Mouse (Mus musculus): ENCODE measurements around the gene Icam2. TPM values are rescaled to one million over a fixed set of nuclear protein-coding genes. Genes with fewer than 3 reads are reported as not detected.
"Not testable (repeated sequence)": the region's sequence is repeated elsewhere in the genome, so short reads cannot be mapped to it uniquely, and the experiment has no call there.

Gene Icam2
- polyA plus RNA-seq, 1 experiment from 2014 or later = 38.1 TPM

DNA sequence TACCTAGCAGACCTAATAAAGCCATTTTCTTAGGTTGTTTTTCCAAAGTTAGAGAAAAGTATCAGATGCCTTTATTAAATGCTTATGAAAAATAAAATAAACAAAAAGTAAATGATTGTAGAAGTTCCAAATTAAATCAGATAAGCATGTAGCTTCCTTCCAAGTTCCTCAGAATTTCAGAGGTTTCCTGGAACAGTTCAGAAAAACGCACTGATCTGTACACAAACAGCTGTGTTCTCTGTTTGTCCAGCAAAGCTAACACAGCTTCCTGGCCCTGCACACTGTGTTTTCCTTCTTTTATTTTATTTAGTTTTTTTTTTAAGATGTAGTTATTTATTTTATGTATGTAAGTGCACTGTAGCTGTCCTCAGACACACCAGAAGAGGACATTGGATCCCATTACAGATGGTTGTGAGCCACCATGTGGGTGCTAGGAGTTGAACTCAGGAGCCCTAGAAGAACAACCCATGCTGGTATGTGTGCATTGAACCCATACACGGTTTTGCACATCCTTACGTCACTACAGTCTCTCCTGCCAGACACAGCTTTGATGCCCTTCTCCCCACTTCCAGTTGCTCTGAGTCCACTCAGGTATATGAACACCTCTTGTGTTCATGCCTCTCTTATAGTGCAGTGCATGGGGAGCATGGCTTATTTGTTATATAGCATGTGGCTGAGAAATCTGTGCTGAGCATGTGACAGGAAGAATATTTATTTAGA, 24.9 kb upstream of the Icam2 start:
- WGBS = 84% methylated on average over 3 of the region's 3 CpGs
- ATAC-seq = no peak
- H3K9me3 ChIP-seq = no peaks in the 10 kb centered on the region
- 0 out of 2 replicates have a peak, but pooled peaks cover 3% of the 10 kb centered on the region for H3K36me3 ChIP-seq
- no peak overlapping the region for H3K4me3 ChIP-seq (replicated peaks)
- H3K4me1 ChIP-seq (replicated peaks) = no peaks in the 10 kb centered on the region
- no peak overlapping the region for H3K4me2 ChIP-seq (replicated peaks)
- no peak overlapping the region for H3K27ac ChIP-seq
- no peak overlapping the region for H3K9ac ChIP-seq
- no peaks in the 10 kb centered on the region for H3K27me3 ChIP-seq (replicated peaks)

DNA sequence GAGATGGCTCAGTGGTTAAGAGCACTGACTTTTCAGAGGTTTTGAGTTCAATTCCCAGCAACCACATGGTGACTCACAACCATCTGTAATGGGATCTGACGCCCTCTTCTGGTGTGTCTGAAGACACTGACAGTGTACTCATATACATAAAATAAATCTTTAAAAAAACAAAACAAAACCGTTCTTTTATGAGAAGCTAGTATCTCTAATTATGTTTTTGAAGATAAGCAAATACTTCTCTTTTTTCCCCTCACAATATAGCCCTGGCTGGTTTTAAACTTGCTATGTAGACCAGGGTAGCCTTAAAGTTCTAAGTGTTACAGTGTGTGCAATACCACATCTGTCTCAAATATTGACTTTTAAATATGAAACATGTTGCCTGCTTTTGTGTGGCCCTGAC, 23.3 kb upstream of the Icam2 start:
- H3K4me2 ChIP-seq (replicated peaks) = no peak overlapping the region
- H3K9ac ChIP-seq = no peak overlapping the region
- H3K27me3 ChIP-seq (replicated peaks) = no peaks in the 10 kb centered on the region
- WGBS = 86% methylated on average over 2 of the region's 2 CpGs
- no peak overlapping the region for H3K4me3 ChIP-seq (replicated peaks)
- no peaks in the 10 kb centered on the region for H3K9me3 ChIP-seq
- H3K27ac ChIP-seq = no peak overlapping the region
- no peak for ATAC-seq
- peaks cover 6% of the 10 kb centered on the region; the same call in 1 of the 2 replicates for H3K36me3 ChIP-seq
- H3K4me1 ChIP-seq (replicated peaks) = no peaks in the 10 kb centered on the region

DNA sequence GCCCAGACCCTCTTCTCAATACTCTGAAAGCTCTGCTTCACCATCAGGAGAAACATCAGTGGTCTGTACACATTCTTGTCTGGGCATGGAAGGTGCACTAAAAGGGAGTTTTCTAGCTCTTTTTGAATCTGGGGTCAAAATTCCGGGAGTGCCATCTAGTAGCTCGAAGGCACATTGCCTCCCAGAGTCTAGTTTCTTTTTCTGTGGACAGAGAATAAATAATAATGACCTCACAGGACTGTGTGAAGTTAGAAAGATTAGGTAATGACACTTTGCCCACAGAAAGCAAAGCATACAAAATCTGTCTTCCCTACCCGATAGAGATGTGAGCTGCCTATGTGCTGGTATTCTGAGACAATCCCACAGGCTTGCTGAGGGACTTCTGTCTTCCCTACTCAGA, 22.6 kb upstream of the Icam2 start:
- WGBS = 73% methylated on average over 3 of the region's 3 CpGs
- Histone ChIP-seq H3K9ac (no peak overlapping the region), H3K4me3 (replicated peaks) (no peak overlapping the region), H3K4me2 (replicated peaks) (no peak overlapping the region), H3K4me1 (replicated peaks) (no peaks in the 10 kb centered on the region), H3K27ac (no peak overlapping the region), H3K27me3 (replicated peaks) (no peaks in the 10 kb centered on the region), H3K36me3 (peaks cover 7% of the 10 kb centered on the region; the same call in 1 of the 2 replicates), H3K9me3 (no peaks in the 10 kb centered on the region)
- no peak for ATAC-seq

DNA sequence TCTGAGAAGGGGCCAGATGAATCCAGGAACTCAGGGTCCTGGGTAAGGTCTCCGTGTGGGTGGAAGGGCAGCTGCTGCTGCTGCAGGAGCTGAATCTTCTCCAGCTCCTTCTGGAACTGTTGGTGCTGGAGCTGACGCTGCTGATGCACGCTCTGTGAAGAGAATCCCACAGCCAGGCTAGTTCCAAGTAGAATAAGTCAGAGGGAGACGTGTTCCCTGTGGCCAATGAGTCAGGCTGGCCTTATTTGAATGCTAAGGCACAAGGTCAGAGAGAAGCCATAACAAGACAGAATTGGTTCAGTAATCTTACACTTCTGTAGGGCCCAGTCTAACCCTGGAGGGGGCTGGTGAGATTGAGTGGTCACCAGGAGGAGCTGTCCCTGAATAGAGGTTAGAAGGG, 22.1 kb upstream of the Icam2 start:
- no peaks in the 10 kb centered on the region for H3K9me3 ChIP-seq
- peaks cover 9% of the 10 kb centered on the region; the same call in 1 of the 2 replicates for H3K36me3 ChIP-seq
- H3K9ac ChIP-seq = no peak overlapping the region
- no peak overlapping the region for H3K4me3 ChIP-seq (replicated peaks)
- H3K4me2 ChIP-seq (replicated peaks) = no peak overlapping the region
- 54% methylated on average over 4 of the region's 4 CpGs for WGBS
- ATAC-seq = no peak
- H3K27ac ChIP-seq = no peak overlapping the region
- no peaks in the 10 kb centered on the region for H3K27me3 ChIP-seq (replicated peaks)
- H3K4me1 ChIP-seq (replicated peaks) = no peaks in the 10 kb centered on the region

DNA sequence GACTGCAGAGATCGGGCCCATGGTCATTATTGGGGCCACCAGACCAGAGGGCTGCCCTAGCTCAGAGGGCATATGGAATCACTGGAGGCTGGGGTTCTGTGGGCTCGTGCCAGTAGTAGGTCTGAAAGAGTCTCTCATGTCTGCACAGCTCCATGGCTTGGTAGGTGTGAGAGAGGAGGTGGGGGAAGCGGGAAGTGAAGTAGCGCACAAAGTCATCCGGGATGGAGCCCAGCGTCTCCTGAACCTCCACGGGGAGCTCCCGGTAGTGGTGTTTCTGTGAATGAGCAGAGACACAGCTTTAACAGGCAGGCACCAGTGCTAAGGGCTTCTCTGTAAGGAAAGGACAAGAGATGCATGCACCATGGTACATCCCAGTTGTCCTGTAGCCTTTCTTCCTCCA, 10.6 kb upstream of the Icam2 start:
- Histone ChIP-seq H3K36me3 (peaks cover 9% of the 10 kb centered on the region; the same call in 1 of the 2 replicates), H3K4me2 (replicated peaks) (no peak overlapping the region), H3K4me1 (replicated peaks) (no peaks in the 10 kb centered on the region), H3K4me3 (replicated peaks) (no peak overlapping the region), H3K9me3 (no peaks in the 10 kb centered on the region), H3K9ac (no peak overlapping the region), H3K27ac (no peak overlapping the region), H3K27me3 (replicated peaks) (no peaks in the 10 kb centered on the region)
- 95% methylated on average over 8 of the region's 8 CpGs for WGBS
- no peak for ATAC-seq

DNA sequence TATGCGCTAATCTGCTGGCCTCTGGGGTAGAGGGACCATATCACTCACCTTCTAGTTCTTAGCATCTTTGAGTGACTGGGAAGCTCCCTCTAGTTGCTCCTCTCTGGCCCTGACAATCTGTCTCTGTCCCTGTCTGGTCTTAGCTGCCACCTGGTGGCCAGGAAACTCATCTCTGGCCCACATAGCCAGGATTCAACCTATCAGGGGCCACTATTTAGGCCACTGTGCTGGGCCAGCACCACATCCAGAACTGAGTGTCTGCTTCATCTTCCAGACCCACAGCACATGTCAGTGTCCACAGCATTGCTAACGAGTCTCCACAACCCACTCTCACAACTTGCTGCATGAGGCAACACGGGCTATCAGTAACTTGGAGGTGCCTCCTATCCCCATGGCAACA, 9.8 kb upstream of the Icam2 start:
- no peaks in the 10 kb centered on the region for H3K9me3 ChIP-seq
- no peak for ATAC-seq
- H3K9ac ChIP-seq = no peak overlapping the region
- no peaks in the 10 kb centered on the region for H3K4me1 ChIP-seq (replicated peaks)
- H3K27ac ChIP-seq = no peak overlapping the region
- H3K27me3 ChIP-seq (replicated peaks) = no peaks in the 10 kb centered on the region
- no peak overlapping the region for H3K4me3 ChIP-seq (replicated peaks)
- WGBS = 82% methylated on average over 3 of the region's 3 CpGs
- H3K4me2 ChIP-seq (replicated peaks) = no peak overlapping the region
- H3K36me3 ChIP-seq = peaks cover 9% of the 10 kb centered on the region; the same call in 1 of the 2 replicates

DNA sequence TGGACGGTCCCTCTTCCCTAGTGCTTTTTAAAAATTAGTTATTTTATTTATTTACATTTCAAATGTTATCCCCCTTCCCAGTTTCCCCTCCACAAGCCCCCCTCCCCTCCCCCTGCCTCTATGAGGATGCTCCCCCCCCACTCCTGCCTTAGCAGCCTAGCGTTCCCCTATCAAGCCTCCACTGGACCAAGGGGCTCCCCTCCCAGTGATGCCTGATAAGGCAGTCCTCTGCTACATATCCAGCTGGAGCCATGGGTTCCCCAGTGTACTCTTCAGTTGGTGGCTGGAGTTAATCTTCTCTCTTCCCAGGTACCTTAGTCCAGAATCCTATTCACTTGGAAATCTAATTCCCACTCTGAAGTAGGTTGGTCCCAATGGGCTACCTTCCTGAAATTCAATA, 6.2 kb upstream of the Icam2 start:
- not testable (repeated sequence) for H3K36me3 ChIP-seq; H3K9ac ChIP-seq; H3K27me3 ChIP-seq (replicated peaks); H3K4me1 ChIP-seq (replicated peaks); ATAC-seq; H3K9me3 ChIP-seq; H3K4me2 ChIP-seq (replicated peaks); H3K4me3 ChIP-seq (replicated peaks); H3K27ac ChIP-seq
- WGBS = 92% methylated on average over 2 of the region's 2 CpGs

DNA sequence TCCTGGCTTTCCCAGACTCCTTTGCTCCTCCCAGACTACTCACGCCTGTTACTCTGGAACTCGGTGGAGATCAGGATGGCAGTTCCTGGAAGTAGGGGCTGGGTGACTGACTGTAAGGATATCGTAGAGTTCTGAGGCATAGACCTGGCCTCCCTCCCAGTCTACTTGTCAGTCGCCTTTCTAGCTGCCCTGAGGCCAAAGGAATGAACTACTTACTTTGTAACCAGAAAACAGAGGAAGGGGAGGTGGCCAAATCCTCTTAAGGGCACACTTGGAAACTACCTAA, 5.4 kb upstream of the Icam2 start:
- Histone ChIP-seq H3K27ac (no peak overlapping the region), H3K4me2 (replicated peaks) (no peak overlapping the region), H3K9ac (no peak overlapping the region), H3K4me1 (replicated peaks) (no peaks in the 10 kb centered on the region; the same call in 1 of the 2 replicates), H3K9me3 (no peaks in the 10 kb centered on the region), H3K36me3 (peaks cover 3% of the 10 kb centered on the region; the same call in 1 of the 2 replicates), H3K27me3 (replicated peaks) (no peaks in the 10 kb centered on the region), H3K4me3 (replicated peaks) (no peak overlapping the region)
- 58% methylated on average over 4 of the region's 4 CpGs for WGBS
- no peak for ATAC-seq

DNA sequence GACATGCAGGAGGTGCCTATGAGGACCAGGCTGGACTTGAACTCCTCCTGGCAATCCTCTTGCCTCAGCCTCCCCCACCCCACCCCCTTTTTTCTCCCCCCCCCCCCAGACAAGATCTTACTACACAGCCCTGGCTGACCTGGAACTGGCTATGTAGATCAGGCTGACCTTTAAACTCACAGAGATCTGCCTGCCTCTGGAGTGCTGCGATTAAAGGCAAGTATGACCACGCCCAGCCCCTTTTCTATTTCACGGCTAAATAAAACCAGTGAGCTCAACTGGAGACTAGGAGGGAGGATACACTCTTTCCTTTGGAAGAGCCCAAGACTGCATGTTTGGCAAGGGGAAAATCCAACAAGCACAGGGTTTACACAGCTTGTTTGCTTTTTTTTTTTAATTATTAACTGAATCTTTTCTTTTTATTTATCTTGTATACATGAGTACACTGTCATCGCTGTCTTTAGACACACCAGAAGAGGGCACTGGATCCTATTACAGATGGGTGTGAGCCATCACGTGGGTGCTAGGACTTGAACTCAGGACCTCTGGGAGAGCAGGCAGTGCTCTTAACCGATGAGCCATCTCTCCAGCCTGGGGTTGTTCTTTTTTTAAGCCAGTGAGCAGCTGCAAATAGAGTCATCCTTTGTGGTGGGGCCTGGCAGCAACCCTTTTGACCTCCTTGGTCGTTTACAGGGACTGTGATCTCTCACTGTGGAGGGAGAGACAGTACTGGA, 4.9 kb upstream of the Icam2 start:
- Histone ChIP-seq H3K36me3 (0 out of 2 replicates have a peak, but pooled peaks cover 3% of the 10 kb centered on the region), H3K4me1 (replicated peaks) (no peaks in the 10 kb centered on the region; the same call in 1 of the 2 replicates), H3K9ac (no peak overlapping the region), H3K4me2 (replicated peaks) (no peak overlapping the region), H3K4me3 (replicated peaks) (no peak overlapping the region), H3K27ac (no peak overlapping the region), H3K27me3 (replicated peaks) (no peaks in the 10 kb centered on the region), H3K9me3 (no peaks in the 10 kb centered on the region)
- ATAC-seq = peak; percentile 20; the same call in 1 of the 2 replicates
- 58% methylated on average over 7 of the region's 7 CpGs for WGBS

DNA sequence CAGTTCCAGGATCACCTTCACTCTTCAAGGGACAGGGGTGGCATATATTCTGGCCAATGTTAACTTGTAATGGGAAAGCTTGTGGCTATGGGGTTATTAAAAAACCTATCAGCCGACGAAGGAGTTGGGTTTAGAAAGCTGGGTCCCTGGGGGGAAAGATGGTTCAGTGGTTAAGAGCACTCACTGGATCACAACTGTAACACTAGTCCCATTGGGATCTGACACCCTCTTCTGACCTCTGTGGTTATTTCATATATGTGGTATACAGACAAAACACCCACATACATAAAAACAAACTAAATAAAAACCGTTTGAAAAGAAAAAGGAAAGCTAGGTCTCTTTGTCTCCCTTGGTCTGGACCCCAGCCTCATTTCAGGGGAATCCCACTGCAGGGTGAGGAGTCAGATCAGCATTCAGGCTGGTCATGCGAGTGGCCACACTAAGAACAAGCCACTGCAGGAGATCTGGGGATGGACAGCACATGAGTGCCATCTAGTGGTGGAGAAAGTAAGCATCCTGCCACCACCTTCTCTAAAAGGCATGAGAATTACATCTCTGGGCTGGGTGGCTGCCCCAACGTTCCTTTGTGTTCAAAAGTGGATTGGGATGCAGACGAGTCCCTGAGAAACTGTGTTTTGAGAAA, 3.8 kb upstream of the Icam2 start:
- Histone ChIP-seq H3K27me3 (replicated peaks) (no peaks in the 10 kb centered on the region), H3K36me3 (0 out of 2 replicates have a peak, but pooled peaks cover 3% of the 10 kb centered on the region), H3K4me1 (replicated peaks) (no peaks in the 10 kb centered on the region; the same call in 1 of the 2 replicates), H3K9ac (no peak overlapping the region), H3K4me3 (replicated peaks) (no peak overlapping the region), H3K4me2 (replicated peaks) (no peak overlapping the region), H3K27ac (no peak overlapping the region), H3K9me3 (no peaks in the 10 kb centered on the region)
- WGBS = 32% methylated on average over 6 of the region's 6 CpGs
- ATAC-seq = peak; percentile 64; the same call in 1 of the 2 replicates

DNA sequence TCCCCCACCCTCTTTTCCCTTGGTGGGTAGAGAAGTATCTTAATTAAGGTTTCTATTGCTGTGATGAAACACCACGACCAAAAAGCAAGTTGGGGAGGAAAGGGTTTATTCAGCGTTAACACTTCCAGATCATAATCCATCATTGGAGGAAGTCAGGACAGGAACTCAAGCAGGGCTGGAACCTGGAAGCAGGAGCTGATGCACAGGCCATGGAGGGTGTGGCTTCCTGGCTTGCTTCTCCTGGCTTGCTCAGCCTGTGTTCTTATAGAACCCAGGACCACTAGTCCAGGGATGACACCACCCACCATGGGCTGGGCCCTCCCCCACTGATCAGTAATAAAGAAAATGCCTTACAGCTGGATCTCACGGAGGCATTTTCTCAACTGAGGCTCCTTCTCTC, 2.9 kb upstream of the Icam2 start:
- ATAC-seq = no peak
- Histone ChIP-seq H3K4me2 (replicated peaks) (no peak overlapping the region), H3K27ac (no peak overlapping the region), H3K4me3 (replicated peaks) (no peak overlapping the region), H3K27me3 (replicated peaks) (no peaks in the 10 kb centered on the region), H3K9ac (no peak overlapping the region), H3K9me3 (no peaks in the 10 kb centered on the region), H3K4me1 (replicated peaks) (no peaks in the 10 kb centered on the region; the same call in 1 of the 2 replicates), H3K36me3 (0 out of 2 replicates have a peak, but pooled peaks cover 3% of the 10 kb centered on the region)
- 38% methylated on average over 3 of the region's 3 CpGs for WGBS

DNA sequence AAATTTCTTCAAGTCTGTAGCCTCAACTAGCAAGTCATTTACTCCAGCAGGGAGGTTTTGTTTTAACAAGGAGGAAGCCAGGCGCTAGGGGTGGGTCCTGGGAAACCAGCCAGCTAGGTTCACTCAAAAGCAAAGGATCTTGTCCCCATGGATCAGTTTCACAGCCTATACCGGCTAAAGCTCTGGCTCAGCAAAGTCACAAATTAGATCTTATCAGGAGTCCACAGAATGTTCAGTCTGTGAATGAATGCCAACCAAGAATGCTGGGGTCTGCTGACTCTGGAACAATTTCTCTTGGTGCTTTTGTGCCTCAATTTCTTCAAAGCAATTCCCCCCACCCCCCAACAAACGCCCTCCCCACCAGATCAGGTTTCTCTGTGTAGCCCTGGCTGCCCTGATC, 1.7 kb upstream of the Icam2 start:
- H3K9me3 ChIP-seq = no peaks in the 10 kb centered on the region
- H3K9ac ChIP-seq = no peak overlapping the region
- H3K36me3 ChIP-seq = 0 out of 2 replicates have a peak, but pooled peaks cover 3% of the 10 kb centered on the region
- H3K27me3 ChIP-seq (replicated peaks) = no peaks in the 10 kb centered on the region
- H3K4me1 ChIP-seq (replicated peaks) = no peaks in the 10 kb centered on the region; the same call in 1 of the 2 replicates
- H3K4me2 ChIP-seq (replicated peaks) = no peak overlapping the region
- H3K4me3 ChIP-seq (replicated peaks) = no peak overlapping the region
- WGBS = 30% methylated on average over 3 of the region's 3 CpGs
- no peak overlapping the region for H3K27ac ChIP-seq
- ATAC-seq = no peak
